Mouse (Mus musculus): ENCODE measurements around the gene Tmppe. TPM values are rescaled to one million over a fixed set of nuclear protein-coding genes. Genes with fewer than 3 reads are reported as not detected.

Gene Tmppe
- polyA plus RNA-seq (2012; rRNA removed), result 2.1 and 3.0 TPM in 2 replicates

GRCm38 (mm10) chr9:114400949-114401684 is at the start of gene Tmppe, which contains the start of gene Glb1:
Tmppe (plus strand) TSS chr9:114401105.
Glb1 (plus strand) TSS chr9:114401076.

DNA sequence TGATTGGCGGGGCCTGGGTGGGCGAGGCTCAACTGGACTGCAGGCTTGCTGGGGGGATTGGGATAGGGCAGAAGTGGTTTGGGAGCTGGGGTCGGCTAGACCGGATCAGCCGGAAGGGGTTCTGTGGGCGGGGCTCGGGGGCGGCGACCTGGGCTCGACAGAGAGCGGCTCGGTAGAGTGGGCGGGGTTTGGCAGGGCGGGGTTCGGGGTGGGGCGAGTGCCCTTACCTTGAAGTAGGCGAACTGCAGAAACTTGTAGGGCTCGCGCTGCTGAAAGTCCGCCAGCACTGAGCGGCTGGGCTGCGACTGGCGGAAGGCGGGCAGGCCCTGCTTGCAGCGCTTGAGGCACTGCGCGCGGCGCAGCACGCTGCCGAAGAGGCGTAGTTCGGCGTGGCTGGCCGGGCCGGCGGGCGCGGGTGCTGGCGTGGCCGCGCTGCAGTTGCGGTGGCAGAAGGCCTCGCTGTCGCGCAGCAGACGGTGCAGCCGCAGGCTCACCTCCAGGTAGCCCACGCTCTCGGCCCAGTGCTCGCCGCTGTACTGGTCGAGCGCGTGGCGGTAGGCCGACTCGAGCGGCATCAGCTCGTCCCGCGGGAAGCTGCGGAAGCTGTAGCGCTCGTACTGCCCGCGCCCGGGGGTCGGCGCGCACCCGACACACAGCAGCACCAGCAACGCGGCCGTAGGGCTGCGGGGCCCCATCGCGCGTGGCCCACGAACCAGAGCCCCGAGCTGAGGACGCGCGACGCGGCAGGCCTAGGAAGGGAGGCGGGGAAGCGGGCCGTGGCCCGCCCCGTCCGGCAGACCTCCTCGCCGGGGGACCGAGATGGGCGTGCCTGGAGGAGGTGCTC is 10.8 kb upstream of the Tmppe start, which contains the start of gene Crtap:
Crtap (minus strand) TSS at position 771 of the 844 bp plus-strand sequence.

Other genes starting within 250 kb of the Tmppe start
- not detected in 2 replicates for gene Bcl2a1c, start 71.0 kb upstream of the Tmppe start, polyA plus RNA-seq (2012; rRNA removed)
- gene Crtap, start 10.4 kb upstream of the Tmppe start, polyA plus RNA-seq (2012; rRNA removed), result 34.3 and 82.7 TPM in 2 replicates
- 23.7 and 24.2 TPM in 2 replicates for gene Glb1, start within 50 bp of the Tmppe start, polyA plus RNA-seq (2012; rRNA removed)
- gene Ccr4, start 103.8 kb downstream of the Tmppe start, polyA plus RNA-seq (2012; rRNA removed), result 0.06 and 0.13 TPM in 2 replicates
- gene C130032M10Rik, start 114.6 kb downstream of the Tmppe start, polyA plus RNA-seq (2012; rRNA removed), result not detected in 2 replicates
- not detected in 2 replicates for gene Trim71, start 163.3 kb downstream of the Tmppe start, polyA plus RNA-seq (2012; rRNA removed)
- gene Cnot10, start 239.1 kb downstream of the Tmppe start, polyA plus RNA-seq (2012; rRNA removed), result 6.0 and 8.6 TPM in 2 replicates

Data from stomach, adult 2 months (tissue).